Mouse (Mus musculus): ENCODE data around the gene Itga8. TPM values are rescaled to one million over a fixed set of nuclear protein-coding genes. Genes with fewer than 3 reads are reported as not detected.

The Itga8 gene
- polyA plus RNA-seq, 1 experiment from 2014 or later, result 5.3 TPM

DNA sequence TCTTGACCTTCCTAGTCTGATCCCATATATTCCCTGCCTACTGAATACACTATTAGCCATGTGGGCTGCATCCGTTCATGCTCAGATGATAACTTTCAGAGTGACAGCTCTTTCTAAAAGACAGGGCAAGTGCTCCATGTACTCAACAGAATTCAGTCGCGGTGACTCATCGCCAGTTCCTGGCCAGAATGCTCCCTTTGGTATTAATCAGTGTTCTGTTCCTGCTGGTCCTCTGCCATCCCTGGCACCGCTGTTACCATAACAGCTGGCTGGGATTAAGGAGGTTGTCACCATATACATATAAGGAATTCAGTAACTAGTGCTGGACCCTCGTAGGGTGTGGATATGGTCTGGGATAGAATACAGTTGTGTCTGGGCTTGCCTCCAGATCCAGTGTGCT, 23.7 kb upstream of the Itga8 start:
- H3K27ac ChIP-seq, result no peak overlapping the region
- DNase-seq (ENCODE audit: low spot score) (no peak), ATAC-seq (ENCODE audit: low FRiP score) (no peak)
- no peak overlapping the region for H3K4me2 ChIP-seq (replicated peaks)
- H3K36me3 ChIP-seq (replicated peaks; ENCODE audit: control insufficient read depth, insufficient read depth), result no peaks in the 10 kb centered on the region
- H3K9ac ChIP-seq, result no peak overlapping the region
- no peaks in the 10 kb centered on the region for H3K27me3 ChIP-seq (ENCODE audit: control insufficient read depth, insufficient read depth, low read length)
- no peaks in the 10 kb centered on the region for H3K9me3 ChIP-seq (ENCODE audit: control insufficient read depth, low read length)
- no peak overlapping the region for H3K4me3 ChIP-seq (replicated peaks; ENCODE audit: low read length)
- H3K4me1 ChIP-seq (replicated peaks; ENCODE audit: control insufficient read depth, insufficient read depth, low read length), result peaks cover 22% of the 10 kb centered on the region
- WGBS, result 80% methylated on average over 6 of the region's 6 CpGs

DNA sequence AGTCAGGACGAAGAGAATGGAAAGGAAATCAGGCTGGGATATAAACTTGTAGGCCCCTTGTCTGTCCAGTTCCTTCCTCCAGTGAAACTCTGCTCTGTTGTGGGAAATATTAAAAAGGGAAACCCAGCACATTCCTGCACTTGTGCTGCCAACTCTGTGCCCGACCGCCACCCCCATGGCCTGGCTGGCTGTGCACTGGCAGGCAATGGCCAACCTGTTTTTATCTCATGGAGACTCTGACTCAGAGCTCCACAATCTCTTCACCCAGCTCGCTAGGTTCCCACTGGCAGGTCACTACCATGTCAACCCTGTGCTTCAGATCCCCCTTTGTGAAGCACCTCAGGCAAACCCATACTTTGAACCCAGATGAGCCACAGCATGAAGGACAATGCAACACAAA, 19.2 kb upstream of the Itga8 start:
- Histone ChIP-seq H3K4me3 (replicated peaks; ENCODE audit: low read length) (no peak overlapping the region), H3K9me3 (ENCODE audit: control insufficient read depth, low read length) (no peaks in the 10 kb centered on the region), H3K9ac (no peak overlapping the region), H3K4me1 (replicated peaks; ENCODE audit: control insufficient read depth, insufficient read depth, low read length) (no peaks in the 10 kb centered on the region), H3K4me2 (replicated peaks) (no peak overlapping the region), H3K27ac (no peak overlapping the region), H3K36me3 (replicated peaks; ENCODE audit: control insufficient read depth, insufficient read depth) (no peaks in the 10 kb centered on the region), H3K27me3 (ENCODE audit: control insufficient read depth, insufficient read depth, low read length) (no peaks in the 10 kb centered on the region)
- no peak for DNase-seq (ENCODE audit: low spot score)
- whole genome bisulfite sequencing, result 89% methylated on average over 4 of the region's 4 CpGs
- no peak for ATAC-seq (ENCODE audit: low FRiP score)

- no peak for ATAC-seq (ENCODE audit: low FRiP score)
- Histone ChIP-seq H3K9ac (no peak overlapping the region), H3K4me3 (replicated peaks; ENCODE audit: low read length) (no peak overlapping the region), H3K27ac (no peak overlapping the region), H3K9me3 (ENCODE audit: control insufficient read depth, low read length) (no peaks in the 10 kb centered on the region), H3K36me3 (replicated peaks; ENCODE audit: control insufficient read depth, insufficient read depth) (no peaks in the 10 kb centered on the region), H3K4me2 (replicated peaks) (no peak overlapping the region), H3K27me3 (ENCODE audit: control insufficient read depth, insufficient read depth, low read length) (no peaks in the 10 kb centered on the region), H3K4me1 (replicated peaks; ENCODE audit: control insufficient read depth, insufficient read depth, low read length) (no peaks in the 10 kb centered on the region)
- 93% methylated on average over 3 of the region's 3 CpGs for WGBS
- no peak for DNase-seq (ENCODE audit: low spot score)
These were observed 17.0 kb upstream of the Itga8 start for GRCm38 (mm10) chr2:12318715-12319114.

- no peak for ATAC-seq (ENCODE audit: low FRiP score)
- 81% methylated on average over 4 of the region's 4 CpGs for WGBS
- Histone ChIP-seq H3K27me3 (ENCODE audit: control insufficient read depth, insufficient read depth, low read length) (no peaks in the 10 kb centered on the region), H3K27ac (no peak overlapping the region), H3K9me3 (ENCODE audit: control insufficient read depth, low read length) (no peaks in the 10 kb centered on the region), H3K9ac (no peak overlapping the region), H3K4me3 (replicated peaks; ENCODE audit: low read length) (no peak overlapping the region), H3K4me2 (replicated peaks) (no peak overlapping the region), H3K4me1 (replicated peaks; ENCODE audit: control insufficient read depth, insufficient read depth, low read length) (no peaks in the 10 kb centered on the region), H3K36me3 (replicated peaks; ENCODE audit: control insufficient read depth, insufficient read depth) (no peaks in the 10 kb centered on the region)
- no peak for DNase-seq (ENCODE audit: low spot score)
These were observed 16.3 kb upstream of the Itga8 start for GRCm38 (mm10) chr2:12318036-12318435.

- no peaks in the 10 kb centered on the region for H3K9me3 ChIP-seq (ENCODE audit: control insufficient read depth, low read length)
- no peak overlapping the region for H3K4me3 ChIP-seq (replicated peaks; ENCODE audit: low read length)
- no peaks in the 10 kb centered on the region for H3K36me3 ChIP-seq (replicated peaks; ENCODE audit: control insufficient read depth, insufficient read depth)
- H3K9ac ChIP-seq, result no peak overlapping the region
- DNase-seq (ENCODE audit: low spot score), result no peak
- no peak overlapping the region for H3K27ac ChIP-seq
- H3K4me1 ChIP-seq (replicated peaks; ENCODE audit: control insufficient read depth, insufficient read depth, low read length), result no peaks in the 10 kb centered on the region
- WGBS, result 85% methylated on average over 5 of the region's 5 CpGs
- H3K27me3 ChIP-seq (ENCODE audit: control insufficient read depth, insufficient read depth, low read length), result no peaks in the 10 kb centered on the region
- no peak for ATAC-seq (ENCODE audit: low FRiP score)
- H3K4me2 ChIP-seq (replicated peaks), result no peak overlapping the region
These were observed 15.6 kb upstream of the Itga8 start for GRCm38 (mm10) chr2:12317343-12317742.

GRCm38 (mm10) chr2:12316361-12316760, 14.6 kb upstream of the Itga8 start:
- no peak for DNase-seq (ENCODE audit: low spot score)
- 35% methylated on average over 7 of the region's 7 CpGs for WGBS
- H3K36me3 ChIP-seq (replicated peaks; ENCODE audit: control insufficient read depth, insufficient read depth), result no peaks in the 10 kb centered on the region
- ATAC-seq (ENCODE audit: low FRiP score), result 0 out of 2 replicates have a peak, but pooled peaks have one; percentile 48
- no peak overlapping the region for H3K27ac ChIP-seq
- no peaks in the 10 kb centered on the region for H3K27me3 ChIP-seq (ENCODE audit: control insufficient read depth, insufficient read depth, low read length)
- H3K9ac ChIP-seq, result no peak overlapping the region
- no peak overlapping the region for H3K4me2 ChIP-seq (replicated peaks)
- H3K9me3 ChIP-seq (ENCODE audit: control insufficient read depth, low read length), result no peaks in the 10 kb centered on the region
- H3K4me3 ChIP-seq (replicated peaks; ENCODE audit: low read length), result no peak overlapping the region
- no peaks in the 10 kb centered on the region for H3K4me1 ChIP-seq (replicated peaks; ENCODE audit: control insufficient read depth, insufficient read depth, low read length)

DNA sequence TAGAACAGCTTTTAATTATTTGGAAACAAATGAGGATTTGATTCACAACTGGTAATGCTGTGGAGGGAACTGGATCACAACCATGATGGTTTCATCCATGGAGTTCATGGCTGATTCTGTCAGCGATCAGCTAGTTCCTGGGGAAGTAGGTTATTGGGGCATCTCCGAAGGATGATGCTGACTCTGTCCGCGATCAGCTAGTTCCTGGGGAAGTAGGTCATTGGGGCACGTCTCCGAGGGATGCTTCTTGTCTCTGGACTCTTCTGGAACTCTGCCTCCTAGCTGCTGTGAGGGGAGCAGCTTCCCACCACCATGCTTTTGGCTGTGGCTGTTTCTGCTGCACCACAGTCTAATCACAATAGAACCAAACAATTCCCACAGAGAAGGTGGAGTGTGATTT, 12.3 kb upstream of the Itga8 start:
- Histone ChIP-seq H3K4me1 (replicated peaks; ENCODE audit: control insufficient read depth, insufficient read depth, low read length) (no peaks in the 10 kb centered on the region), H3K4me2 (replicated peaks) (no peak overlapping the region), H3K27me3 (ENCODE audit: control insufficient read depth, insufficient read depth, low read length) (no peaks in the 10 kb centered on the region), H3K27ac (no peak overlapping the region), H3K36me3 (replicated peaks; ENCODE audit: control insufficient read depth, insufficient read depth) (no peaks in the 10 kb centered on the region), H3K4me3 (replicated peaks; ENCODE audit: low read length) (no peak overlapping the region), H3K9me3 (ENCODE audit: control insufficient read depth, low read length) (no peaks in the 10 kb centered on the region), H3K9ac (no peak overlapping the region)
- no peak for DNase-seq (ENCODE audit: low spot score)
- ATAC-seq (ENCODE audit: low FRiP score), result no peak
- WGBS, result 76% methylated on average over 6 of the region's 6 CpGs

DNA sequence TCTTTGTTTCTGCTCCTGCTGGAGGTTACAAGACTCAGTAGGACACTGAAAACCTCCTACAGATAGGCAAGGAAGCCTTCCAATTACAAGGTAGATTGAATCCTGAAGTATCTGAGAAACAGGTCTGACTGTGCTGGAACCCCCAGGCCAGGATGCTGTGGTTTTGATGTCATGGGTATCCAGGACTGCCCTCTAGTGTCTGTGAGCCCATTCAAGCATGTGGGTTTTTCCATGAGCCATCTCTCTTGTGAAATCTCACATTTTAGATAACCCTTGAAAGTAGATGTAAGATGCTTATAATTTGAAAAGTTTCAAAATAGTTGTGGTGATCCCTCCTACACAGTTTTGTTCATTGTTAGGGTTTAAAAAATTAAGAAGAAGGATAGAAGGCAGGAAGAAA, 6.7 kb upstream of the Itga8 start:
- Histone ChIP-seq H3K27ac (no peak overlapping the region), H3K9ac (no peak overlapping the region), H3K36me3 (replicated peaks; ENCODE audit: control insufficient read depth, insufficient read depth) (no peaks in the 10 kb centered on the region), H3K9me3 (ENCODE audit: control insufficient read depth, low read length) (no peaks in the 10 kb centered on the region), H3K4me1 (replicated peaks; ENCODE audit: control insufficient read depth, insufficient read depth, low read length) (no peaks in the 10 kb centered on the region), H3K27me3 (ENCODE audit: control insufficient read depth, insufficient read depth, low read length) (no peaks in the 10 kb centered on the region), H3K4me3 (replicated peaks; ENCODE audit: low read length) (no peak overlapping the region), H3K4me2 (replicated peaks) (no peak overlapping the region)
- ATAC-seq (ENCODE audit: low FRiP score) (no peak), DNase-seq (ENCODE audit: low spot score) (no peak)

DNA sequence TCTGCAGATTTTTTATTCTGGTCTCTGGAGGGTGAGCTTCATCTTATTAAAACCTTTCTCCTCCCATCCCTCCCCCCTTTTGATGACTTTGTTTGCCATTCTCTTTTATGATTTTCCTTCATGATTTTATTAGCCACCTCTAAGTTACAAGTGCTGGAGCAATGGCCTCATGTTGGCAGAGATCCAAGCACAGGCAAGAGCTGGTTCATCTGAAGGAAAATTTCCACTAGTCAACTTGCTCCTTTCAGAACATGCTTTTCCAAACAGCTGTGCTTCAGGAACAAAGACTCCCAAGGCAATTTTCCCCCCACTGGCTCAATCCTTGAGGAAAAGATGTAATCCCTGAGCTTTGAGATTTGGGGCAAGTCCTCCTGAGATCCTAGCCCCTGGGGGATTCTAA, 5.6 kb upstream of the Itga8 start:
- no peak overlapping the region for H3K9ac ChIP-seq
- H3K4me3 ChIP-seq (replicated peaks; ENCODE audit: low read length), result no peak overlapping the region
- H3K4me1 ChIP-seq (replicated peaks; ENCODE audit: control insufficient read depth, insufficient read depth, low read length), result no peaks in the 10 kb centered on the region
- H3K27ac ChIP-seq, result no peak overlapping the region
- no peaks in the 10 kb centered on the region for H3K9me3 ChIP-seq (ENCODE audit: control insufficient read depth, low read length)
- H3K36me3 ChIP-seq (replicated peaks; ENCODE audit: control insufficient read depth, insufficient read depth), result no peaks in the 10 kb centered on the region
- H3K4me2 ChIP-seq (replicated peaks), result no peak overlapping the region
- DNase-seq (ENCODE audit: low spot score), result no peak
- no peaks in the 10 kb centered on the region for H3K27me3 ChIP-seq (ENCODE audit: control insufficient read depth, insufficient read depth, low read length)
- no peak for ATAC-seq (ENCODE audit: low FRiP score)

DNA sequence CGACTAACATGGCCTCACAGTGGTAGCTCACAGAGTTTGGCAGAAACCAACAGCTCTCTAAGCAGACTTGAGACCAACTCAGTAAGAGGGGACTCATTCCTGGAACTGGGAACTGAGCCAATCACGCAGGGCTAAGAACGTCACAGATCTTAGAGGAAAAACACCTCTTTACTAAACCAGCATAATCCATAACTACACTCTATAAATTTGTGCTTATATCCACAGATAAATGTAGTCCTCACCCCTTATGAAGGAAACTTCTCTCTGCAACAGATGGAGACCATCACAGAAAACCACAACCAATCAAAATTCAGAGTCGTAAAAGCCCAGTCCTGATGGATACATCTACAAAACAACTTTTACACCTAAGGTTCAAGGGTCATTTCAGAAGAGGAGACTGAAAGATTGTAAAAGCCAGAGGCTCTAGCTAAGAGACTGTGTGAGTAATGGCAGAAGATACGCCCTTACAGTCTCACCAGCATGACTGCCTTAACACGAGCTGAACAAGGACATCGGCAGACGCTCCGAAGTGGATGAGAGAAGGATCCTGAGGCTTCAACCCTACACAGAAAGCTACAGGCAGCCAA, 3.4 kb upstream of the Itga8 start:
- H3K27me3 ChIP-seq (ENCODE audit: control insufficient read depth, insufficient read depth, low read length), result peaks cover 13% of the 10 kb centered on the region
- H3K4me2 ChIP-seq (replicated peaks), result no peak overlapping the region
- H3K36me3 ChIP-seq (replicated peaks; ENCODE audit: control insufficient read depth, insufficient read depth), result no peaks in the 10 kb centered on the region
- no peaks in the 10 kb centered on the region for H3K4me1 ChIP-seq (replicated peaks; ENCODE audit: control insufficient read depth, insufficient read depth, low read length)
- H3K4me3 ChIP-seq (replicated peaks; ENCODE audit: low read length), result no peak overlapping the region
- H3K9me3 ChIP-seq (ENCODE audit: control insufficient read depth, low read length), result no peaks in the 10 kb centered on the region
- DNase-seq (ENCODE audit: low spot score) (no peak), ATAC-seq (ENCODE audit: low FRiP score) (no peak)
- 84% methylated on average over 9 of the region's 9 CpGs for WGBS
- no peak overlapping the region for H3K9ac ChIP-seq
- no peak overlapping the region for H3K27ac ChIP-seq
